Mouse (Mus musculus) limb, embryonic 12.5 days (tissue): ENCODE data around the gene Tmem170b. TPM values are rescaled to one million over a fixed set of nuclear protein-coding genes. Genes with fewer than 3 reads are reported as not detected.

Source experiments
- ATAC-seq: fragments of 200-750 bp; cut with Nextera tagmentation; 2 replicates; pipeline ENCODE4 v1.8.0; 2017; ENCODE audit warnings: low read depth, moderate TSS enrichment; ENCODE audit not compliant: insufficient number of reproducible peaks, insufficient read depth, low FRiP score, low TSS enrichment
- H3K27ac ChIP-seq: fragments of 300-500 bp; sonication (generic); 2 replicates; pipeline ENCODE4 v1.5.1; 2016; ENCODE audit warnings: mild to moderate bottlenecking, moderate library complexity
- H3K27me3 ChIP-seq: fragments of 300-500 bp; sonication (generic); 2 replicates; pipeline ENCODE4 v1.6.1; 2016; ENCODE audit warnings: mild to moderate bottlenecking, moderate library complexity
- H3K36me3 ChIP-seq: fragments of 300-500 bp; sonication (generic); 2 replicates; pipeline ENCODE4 v1.6.1; 2016; ENCODE audit warnings: mild to moderate bottlenecking, moderate library complexity
- H3K4me1 ChIP-seq: fragments of 300-500 bp; sonication (generic); replicated peaks from 2 replicates; pipeline ENCODE4 v1.6.1; 2016
- H3K4me2 ChIP-seq: fragments of 300-500 bp; sonication (generic); 2 replicates; pipeline ENCODE4 v1.6.1; 2016; ENCODE audit warnings: mild to moderate bottlenecking, moderate library complexity
- H3K4me3 ChIP-seq: fragments of 300-500 bp; sonication (generic); replicated peaks from 2 replicates; pipeline ENCODE4 v1.5.1; 2016; ENCODE audit warnings: mild to moderate bottlenecking
- H3K9ac ChIP-seq: fragments of 300-500 bp; sonication (generic); replicated peaks from 2 replicates; pipeline ENCODE4 v1.6.1; 2016; ENCODE audit warnings: mild to moderate bottlenecking, moderate library complexity
- H3K9me3 ChIP-seq: fragments of 300-500 bp; sonication (generic); 2 replicates; pipeline ENCODE4 v1.6.1; 2016; ENCODE audit warnings: mild to moderate bottlenecking, moderate library complexity
- WGBS: fragments of 180-500 bp; shearing (Covaris S2); methylation state at CpG from one replicate; pipeline ENCODE4 v1.1.7; 2016; 5-methylcytosine and 5-hydroxymethylcytosine counted together
- polyA plus RNA-seq: library from polyadenylated mRNA; unstranded; fragments of >200 nt; fragmentation: Nextera tagmentation; extraction: Ambion mirVana; gene quantifications from 2 replicates; pipeline ENCODE4 v1.2.1, GENCODE M21; 2016

Gene Tmem170b
- 10.7 and 10.9 TPM in 2 replicates for polyA plus RNA-seq

- H3K27ac ChIP-seq, result peak within 1 kb of the TSS; percentile 89
- under 1% methylated on average over 73 of the region's 87 CpGs for WGBS
- peaks cover 3% of the 10 kb centered on the region; the same call in 1 of the 2 replicates for H3K4me1 ChIP-seq
- ATAC-seq, result peak; percentile 99
- H3K9me3 ChIP-seq, result no peaks in the 10 kb centered on the region
- no peaks in the 10 kb centered on the region for H3K36me3 ChIP-seq
- no peaks in the 10 kb centered on the region for H3K27me3 ChIP-seq
- peak within 1 kb of the TSS; percentile 88 for H3K9ac ChIP-seq
- peak within 1 kb of the TSS; percentile 89 for H3K4me3 ChIP-seq
- H3K4me2 ChIP-seq, result peak within 1 kb of the TSS; percentile 75
Observed at GRCm38 (mm10) chr13:41605099-41606010, at the start of gene Tmem170b. Gene Tmem170b (plus strand): TSS chr13:41605907.

- WGBS, result 91% methylated on average over 4 of the region's 4 CpGs
- no peaks in the 10 kb centered on the region for H3K9me3 ChIP-seq
- no peaks in the 10 kb centered on the region for H3K4me1 ChIP-seq
- H3K4me3 ChIP-seq, result no peak overlapping the region
- H3K27ac ChIP-seq, result no peak overlapping the region
- H3K36me3 ChIP-seq, result no peaks in the 10 kb centered on the region
- H3K27me3 ChIP-seq, result peaks cover 5% of the 10 kb centered on the region; the same call in 1 of the 2 replicates
- H3K9ac ChIP-seq, result no peak overlapping the region
- no peak for ATAC-seq
- H3K4me2 ChIP-seq, result no peak overlapping the region
Observed at GRCm38 (mm10) chr13:41561024-41561423, 44.7 kb upstream of the Tmem170b start.

GRCm38 (mm10) chr13:41568421-41568820, 37.3 kb upstream of the Tmem170b start:
- Histone ChIP-seq H3K4me1 (peaks cover 5% of the 10 kb centered on the region), H3K9me3 (no peaks in the 10 kb centered on the region), H3K9ac (no peak overlapping the region), H3K4me3 (no peak overlapping the region), H3K27me3 (peaks cover under 1% of the 10 kb centered on the region; the same call in 1 of the 2 replicates), H3K36me3 (no peaks in the 10 kb centered on the region), H3K27ac (no peak overlapping the region), H3K4me2 (no peak overlapping the region)
- 37% methylated on average over 3 of the region's 3 CpGs for WGBS
- ATAC-seq, result no peak

GRCm38 (mm10) chr13:41568926-41569325, 36.8 kb upstream of the Tmem170b start:
- no peak for ATAC-seq
- Histone ChIP-seq H3K4me1 (peaks cover 5% of the 10 kb centered on the region), H3K4me2 (no peak overlapping the region), H3K4me3 (no peak overlapping the region), H3K9me3 (no peaks in the 10 kb centered on the region), H3K27me3 (no peaks in the 10 kb centered on the region), H3K27ac (no peak overlapping the region), H3K36me3 (no peaks in the 10 kb centered on the region), H3K9ac (no peak overlapping the region)
- WGBS, result 80% methylated on average over 8 of the region's 8 CpGs

- H3K27me3 ChIP-seq, result no peaks in the 10 kb centered on the region
- H3K4me1 ChIP-seq, result peaks cover 5% of the 10 kb centered on the region
- H3K4me2 ChIP-seq, result no peak overlapping the region
- WGBS, result 77% methylated on average over 3 of the region's 3 CpGs
- H3K9ac ChIP-seq, result no peak overlapping the region
- H3K4me3 ChIP-seq, result no peak overlapping the region
- H3K36me3 ChIP-seq, result no peaks in the 10 kb centered on the region
- H3K9me3 ChIP-seq, result no peaks in the 10 kb centered on the region
- H3K27ac ChIP-seq, result no peak overlapping the region
- no peak for ATAC-seq
Observed at GRCm38 (mm10) chr13:41569776-41570175, 35.9 kb upstream of the Tmem170b start.

- Histone ChIP-seq H3K4me1 (peaks cover 5% of the 10 kb centered on the region), H3K4me2 (no peak overlapping the region), H3K9me3 (no peaks in the 10 kb centered on the region; the same call in 1 of the 2 replicates), H3K27me3 (no peaks in the 10 kb centered on the region), H3K4me3 (no peak overlapping the region), H3K27ac (no peak overlapping the region), H3K9ac (no peak overlapping the region), H3K36me3 (no peaks in the 10 kb centered on the region)
- 37% methylated on average over 13 of the region's 13 CpGs for WGBS
- ATAC-seq, result no peak
Observed at GRCm38 (mm10) chr13:41571368-41572350, 34.0 kb upstream of the Tmem170b start.

GRCm38 (mm10) chr13:41572351-41572735, 33.4 kb upstream of the Tmem170b start:
- ATAC-seq, result no peak
- Histone ChIP-seq H3K4me3 (no peak overlapping the region), H3K4me2 (no peak overlapping the region), H3K36me3 (no peaks in the 10 kb centered on the region), H3K9me3 (peaks cover 3% of the 10 kb centered on the region; the same call in 1 of the 2 replicates), H3K9ac (no peak overlapping the region), H3K4me1 (peaks cover 5% of the 10 kb centered on the region), H3K27me3 (no peaks in the 10 kb centered on the region), H3K27ac (no peak overlapping the region)
- WGBS, result 51% methylated on average over 4 of the region's 4 CpGs

- WGBS, result 60% methylated on average over 4 of the region's 4 CpGs
- ATAC-seq, result no peak
- Histone ChIP-seq H3K4me2 (no peak overlapping the region), H3K27ac (no peak overlapping the region), H3K4me3 (no peak overlapping the region), H3K4me1 (peaks cover 2% of the 10 kb centered on the region; the same call in 1 of the 2 replicates), H3K9me3 (peaks cover 3% of the 10 kb centered on the region; the same call in 1 of the 2 replicates), H3K9ac (no peak overlapping the region), H3K36me3 (no peaks in the 10 kb centered on the region), H3K27me3 (no peaks in the 10 kb centered on the region)
Observed at GRCm38 (mm10) chr13:41573126-41573846, 32.4 kb upstream of the Tmem170b start.

- no peak overlapping the region for H3K4me2 ChIP-seq
- H3K27ac ChIP-seq, result no peak overlapping the region
- no peak overlapping the region for H3K4me3 ChIP-seq
- no peaks in the 10 kb centered on the region for H3K27me3 ChIP-seq
- H3K9me3 ChIP-seq, result peaks cover 3% of the 10 kb centered on the region; the same call in 1 of the 2 replicates
- no peaks in the 10 kb centered on the region for H3K36me3 ChIP-seq
- no peak overlapping the region for H3K9ac ChIP-seq
- no peak for ATAC-seq
- peaks cover 6% of the 10 kb centered on the region for H3K4me1 ChIP-seq
- 86% methylated on average over 4 of the region's 4 CpGs for WGBS
Observed at GRCm38 (mm10) chr13:41581058-41581457, 24.6 kb upstream of the Tmem170b start.

GRCm38 (mm10) chr13:41583666-41584357, 21.9 kb upstream of the Tmem170b start:
- Histone ChIP-seq H3K4me1 (peaks cover 6% of the 10 kb centered on the region), H3K36me3 (no peaks in the 10 kb centered on the region), H3K27me3 (no peaks in the 10 kb centered on the region), H3K4me3 (no peak overlapping the region), H3K9me3 (no peaks in the 10 kb centered on the region), H3K4me2 (no peak overlapping the region), H3K27ac (no peak overlapping the region), H3K9ac (no peak overlapping the region)
- ATAC-seq, result no peak
- WGBS, result 83% methylated on average over 7 of the region's 7 CpGs
